Mouse (Mus musculus) frontal cortex, postnatal 14 days (tissue): ENCODE data around the gene Plg.

Source experiments
- DNase-seq, 2 experiments: peaks; one replicate each; pipeline ENCODE4 v3.0.0; 2022; ENCODE audit warnings: low spot score in 2 of 2

The Plg gene

DNA sequence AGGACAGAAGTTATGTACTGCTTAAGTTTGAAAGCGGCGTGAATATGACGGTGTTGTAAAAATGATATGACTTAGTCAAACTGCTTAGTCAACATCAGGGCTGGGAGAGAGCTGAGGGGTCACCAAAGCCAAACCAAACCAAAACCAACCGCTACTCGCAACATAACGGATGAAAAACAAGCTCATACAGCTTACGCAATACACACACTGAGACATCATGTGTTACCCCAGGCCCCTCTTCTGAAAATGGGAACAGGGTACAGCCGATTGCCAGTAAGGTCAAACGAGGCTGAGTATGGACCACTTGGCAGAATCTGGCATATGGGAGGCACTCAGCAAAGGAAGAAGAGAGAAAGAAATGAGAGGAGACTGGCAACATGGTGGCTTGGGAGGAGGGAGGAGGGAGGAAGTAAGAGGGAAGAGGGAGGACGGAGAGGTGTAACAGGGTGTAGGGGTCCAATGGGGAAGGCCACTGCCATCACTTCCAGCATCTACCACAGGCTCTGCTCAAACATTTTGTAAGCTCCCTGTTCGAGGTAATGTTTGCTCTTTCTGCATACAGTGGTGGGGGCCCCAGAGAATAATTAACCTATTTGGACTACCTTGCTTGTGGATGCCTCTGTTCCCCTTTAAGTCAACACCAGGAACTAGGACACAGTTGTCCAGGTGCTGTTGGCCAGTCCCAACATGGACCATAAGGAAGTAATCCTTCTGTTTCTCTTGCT lies at the start of gene Plg:
Gene Plg, plus strand, starts transcription at position 628 of the 725 bp plus-strand sequence.
- no peak for DNase-seq

- no peak for DNase-seq
Measured at GRCm38 (mm10) chr17:12335115-12335514, 43.3 kb upstream of the Plg start.

GRCm38 (mm10) chr17:12336073-12336868 lies 42.1 kb upstream of the Plg start:
- DNase-seq: no peak

DNA sequence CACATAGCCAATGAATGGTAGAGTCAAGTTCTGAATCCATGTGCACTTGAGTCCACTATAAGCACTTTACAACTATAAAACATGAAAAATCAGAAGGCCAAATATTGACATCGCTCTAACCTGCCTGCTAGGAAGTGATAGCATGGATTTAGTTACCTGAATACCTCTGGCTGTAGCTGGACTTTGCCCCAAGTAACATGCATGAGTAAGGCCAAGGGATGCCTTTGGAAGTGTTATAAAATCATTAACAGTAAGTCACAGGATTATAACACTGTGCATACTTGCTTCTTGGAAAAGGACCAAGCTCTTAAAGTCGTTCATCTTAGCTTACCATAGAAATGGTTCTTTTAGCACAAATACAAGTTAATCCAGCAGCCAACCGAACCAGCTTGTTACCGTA lies 41.3 kb upstream of the Plg start:
- DNase-seq: no peak

DNA sequence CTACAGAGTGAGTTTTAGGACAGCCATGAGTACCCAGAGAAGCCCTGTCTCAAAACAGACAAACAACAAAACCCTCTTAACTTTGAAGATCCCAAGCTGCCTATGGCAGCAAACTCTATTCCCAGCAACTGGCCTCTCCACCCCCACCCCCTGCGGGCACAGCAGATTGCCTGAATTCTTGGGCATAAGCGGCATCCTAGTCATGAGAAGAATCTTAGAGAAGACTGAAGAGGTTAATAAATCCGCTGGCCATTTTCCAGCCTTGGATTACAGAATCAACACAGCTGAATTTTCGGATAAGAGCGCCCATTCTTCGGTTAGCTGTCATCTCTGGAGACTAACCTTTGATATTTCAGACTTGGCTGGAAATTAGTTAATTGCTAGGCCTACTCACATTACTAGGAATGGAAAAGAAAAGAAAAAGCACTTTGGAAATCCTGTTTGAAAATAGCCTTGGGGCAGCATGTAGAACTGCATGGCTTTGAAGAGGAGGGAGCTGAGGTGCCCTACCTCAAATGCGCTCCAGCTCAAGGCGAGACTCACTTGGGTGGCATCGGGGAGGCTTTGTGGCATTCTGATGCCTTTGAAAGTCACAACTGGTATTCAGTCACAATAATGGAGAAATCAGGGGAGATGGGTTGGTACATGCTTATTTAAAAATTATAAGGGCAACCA lies 34.6 kb upstream of the Plg start:
- no peak for DNase-seq

DNA sequence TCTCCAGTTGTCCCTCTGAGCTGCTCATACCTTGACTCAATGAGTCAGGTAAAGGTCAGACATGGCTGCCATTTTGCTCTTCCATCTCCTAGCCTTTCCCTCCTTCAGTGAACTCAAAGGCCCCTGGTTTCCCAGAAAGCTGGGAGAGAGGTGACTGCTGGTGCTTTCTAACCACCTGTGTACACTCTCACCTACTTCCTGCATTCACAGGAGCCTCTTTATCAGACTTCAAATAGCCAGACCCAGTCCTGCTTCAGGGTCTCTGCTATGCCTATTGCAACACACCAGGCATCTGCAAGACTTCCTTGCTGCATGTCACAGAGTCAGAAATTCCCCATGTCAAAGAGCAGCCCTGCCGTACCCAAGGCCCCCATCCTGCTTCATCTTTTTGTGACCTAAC lies 30.9 kb upstream of the Plg start:
- no peak for DNase-seq

GRCm38 (mm10) chr17:12351564-12351963 lies 26.8 kb upstream of the Plg start:
- no peak for DNase-seq

- DNase-seq: no peak
Measured at GRCm38 (mm10) chr17:12352781-12353180, 25.6 kb upstream of the Plg start.

DNA sequence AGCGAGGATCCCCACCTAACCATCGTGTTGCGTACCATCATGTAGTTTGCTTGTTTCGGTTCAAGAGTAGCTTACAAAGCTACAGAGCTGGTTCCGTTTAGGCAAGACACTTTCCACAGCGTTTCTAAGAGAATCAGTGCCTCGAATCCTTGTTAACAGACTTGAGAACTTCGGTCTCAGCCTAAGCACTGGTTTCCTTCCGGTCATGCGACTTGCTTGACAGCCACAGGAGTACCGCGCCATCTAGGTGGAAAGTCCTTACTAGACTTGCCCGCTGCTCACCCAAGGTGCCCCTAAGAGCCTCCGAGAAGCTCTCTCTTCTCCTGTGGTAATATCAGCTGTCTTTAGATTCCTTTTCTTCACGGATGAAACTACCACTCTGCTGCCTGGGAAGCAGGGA lies 18.5 kb upstream of the Plg start:
- no peak for DNase-seq

- no peak for DNase-seq
Measured at GRCm38 (mm10) chr17:12363601-12364425, 14.6 kb upstream of the Plg start.

DNA sequence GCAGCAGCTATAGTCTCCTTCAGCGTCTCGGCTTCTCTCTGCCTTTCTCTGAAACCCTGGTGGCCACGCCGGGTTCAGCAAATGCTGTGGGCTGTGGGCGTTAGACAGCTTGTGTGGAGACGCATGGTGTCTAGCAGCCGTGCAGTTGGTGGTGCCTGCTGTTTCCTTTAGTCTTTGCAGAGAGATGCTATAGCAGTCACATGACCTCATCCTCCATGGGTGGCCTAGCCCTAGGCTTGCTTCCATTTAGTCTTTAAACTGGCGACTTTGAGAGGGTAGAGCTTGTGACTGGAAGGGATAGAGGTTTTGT lies 14.0 kb upstream of the Plg start:
- DNase-seq: peak in 1 of 2 experiments; percentile 25

DNA sequence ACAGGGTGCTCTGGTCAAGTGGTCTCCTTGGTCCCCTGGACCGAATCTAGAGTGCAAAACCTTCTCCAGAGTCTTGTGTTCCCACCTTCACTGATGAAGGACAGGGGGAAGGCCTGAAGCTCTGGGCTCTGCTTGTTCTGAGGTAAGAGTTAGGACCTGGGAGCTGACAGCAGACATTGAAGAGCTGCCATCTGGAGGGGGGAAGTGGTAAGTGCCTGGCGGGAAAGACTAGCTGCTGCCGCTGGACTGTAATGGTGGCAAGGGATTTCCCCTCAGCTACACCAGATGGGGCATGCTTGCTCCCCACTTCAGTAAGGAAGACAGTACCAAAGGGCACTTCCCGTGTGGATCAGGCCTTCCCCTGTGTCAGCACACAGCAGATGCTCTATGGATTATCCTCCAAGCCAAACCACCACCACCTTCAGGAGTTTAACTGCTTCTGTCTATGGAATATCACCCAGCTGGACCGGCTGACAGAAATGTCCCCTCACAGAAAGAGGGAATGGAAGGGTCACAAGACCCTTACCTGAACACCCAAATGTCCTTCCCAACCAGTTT lies 11.0 kb upstream of the Plg start:
- DNase-seq: peak; percentile 23 to 54

DNA sequence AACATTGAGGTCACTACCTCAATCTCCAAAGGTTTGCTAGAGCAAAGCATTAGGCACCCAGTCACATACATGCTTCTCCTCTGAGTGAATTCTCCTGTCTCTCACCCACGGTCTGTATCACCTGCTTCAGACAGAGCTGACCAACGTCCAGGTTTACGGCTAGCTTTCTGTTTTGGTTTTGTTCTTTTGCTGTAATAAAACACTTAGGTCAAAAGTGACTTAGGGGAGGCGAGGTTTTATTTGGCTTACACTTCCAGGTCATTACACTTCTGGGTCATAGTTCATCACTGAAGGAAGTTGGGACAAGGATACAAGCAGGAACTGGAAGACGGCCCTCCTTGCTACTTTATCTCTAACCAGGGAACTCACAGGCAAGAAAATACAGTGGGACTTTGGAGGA lies 9.0 kb upstream of the Plg start:
- no peak for DNase-seq

GRCm38 (mm10) chr17:12370289-12370688 lies 8.1 kb upstream of the Plg start:
- no peak for DNase-seq

- DNase-seq: no peak
Measured at GRCm38 (mm10) chr17:12371310-12371925, 7.0 kb upstream of the Plg start.

DNA sequence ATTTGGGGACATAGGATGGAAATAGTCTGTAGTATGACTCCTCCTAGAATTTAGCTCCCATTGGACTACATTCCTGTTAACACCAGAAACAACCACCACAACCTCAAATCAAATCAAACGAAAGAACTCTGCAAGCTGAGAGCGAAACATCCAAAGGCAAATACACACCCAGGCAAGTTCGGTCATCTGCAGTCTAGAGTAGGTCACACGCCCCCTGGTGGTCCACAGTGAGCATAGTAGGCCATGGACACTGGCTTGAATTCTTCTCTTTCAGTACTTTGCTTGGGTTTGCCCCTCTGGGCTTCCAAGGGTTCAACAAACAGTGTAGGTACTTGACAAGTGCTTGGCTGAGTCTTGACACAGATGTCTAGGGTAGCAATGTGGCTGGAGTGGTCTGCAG lies 6.4 kb upstream of the Plg start:
- DNase-seq: peak; percentile 14 to 49

DNA sequence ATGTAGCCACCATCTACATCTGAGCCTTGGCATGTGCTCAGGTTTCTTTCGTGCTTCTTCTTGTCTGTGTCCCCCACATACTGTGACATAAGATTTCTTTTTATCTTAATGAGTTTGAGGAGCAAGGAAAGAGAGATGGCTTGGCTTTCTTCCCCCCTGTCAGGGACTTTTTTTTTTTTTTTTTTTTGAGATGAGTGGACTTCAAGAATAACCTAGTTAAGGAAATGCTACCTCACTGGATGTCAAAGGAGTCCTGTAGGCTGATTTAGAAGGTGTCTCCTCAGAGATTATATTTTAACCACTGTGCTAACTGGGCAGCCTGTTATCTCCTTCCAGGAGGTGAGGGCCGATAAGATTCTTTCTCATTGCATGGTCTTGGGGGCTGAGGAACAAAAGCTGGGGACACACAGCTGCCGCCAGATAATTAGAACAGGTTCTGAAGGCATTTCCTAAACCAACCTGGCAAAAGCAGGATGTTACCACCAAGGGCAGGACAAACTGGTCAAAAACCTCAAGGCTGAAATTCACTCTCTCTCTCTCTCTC lies 4.7 kb upstream of the Plg start:
- no peak for DNase-seq

DNA sequence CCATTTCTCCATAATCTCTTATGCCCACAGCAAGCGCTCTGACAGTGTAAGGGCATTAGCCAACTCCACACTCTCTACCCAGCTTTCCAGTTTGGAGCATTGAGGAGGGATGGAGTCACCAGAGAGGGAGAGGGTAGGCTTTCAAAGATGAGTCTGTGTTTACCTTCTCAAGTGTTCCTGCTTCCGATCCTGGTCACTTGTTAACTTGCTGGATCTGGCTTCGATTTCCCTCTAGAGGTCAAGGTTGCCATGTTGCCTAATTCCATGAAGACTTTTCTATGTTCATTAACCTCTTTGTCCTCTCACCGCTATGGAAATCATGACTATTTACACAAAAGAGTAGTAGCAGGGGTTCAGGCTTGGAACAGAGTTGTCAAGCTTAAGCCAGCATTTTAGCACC lies 1.9 kb downstream of the Plg start:
- no peak for DNase-seq

- DNase-seq: no peak
Measured at GRCm38 (mm10) chr17:12381579-12381978, 3.2 kb downstream of the Plg start.

GRCm38 (mm10) chr17:12382531-12382930 lies 4.1 kb downstream of the Plg start:
- DNase-seq: no peak
